Mouse (Mus musculus) neural tube, postnatal 0 days (tissue): ENCODE results near the gene Cep128. TPM values are rescaled to one million over a fixed set of nuclear protein-coding genes. Genes with fewer than 3 reads are reported as not detected.

Experiments
- microRNA-seq: library from miRNA; unstranded; fragments of <30 nt; microRNA quantifications from one replicate; pipeline ENCODE4, GENCODE M21; 2016
- polyA plus RNA-seq: library from polyadenylated mRNA; unstranded; fragments of >200 nt; fragmentation: Nextera tagmentation; extraction: Ambion mirVana; gene quantifications from 2 replicates; pipeline ENCODE4 v1.2.1, GENCODE M21; 2015

Gene Cep128
- polyA plus RNA-seq, result 3.5 and 4.3 TPM in 2 replicates

DNA sequence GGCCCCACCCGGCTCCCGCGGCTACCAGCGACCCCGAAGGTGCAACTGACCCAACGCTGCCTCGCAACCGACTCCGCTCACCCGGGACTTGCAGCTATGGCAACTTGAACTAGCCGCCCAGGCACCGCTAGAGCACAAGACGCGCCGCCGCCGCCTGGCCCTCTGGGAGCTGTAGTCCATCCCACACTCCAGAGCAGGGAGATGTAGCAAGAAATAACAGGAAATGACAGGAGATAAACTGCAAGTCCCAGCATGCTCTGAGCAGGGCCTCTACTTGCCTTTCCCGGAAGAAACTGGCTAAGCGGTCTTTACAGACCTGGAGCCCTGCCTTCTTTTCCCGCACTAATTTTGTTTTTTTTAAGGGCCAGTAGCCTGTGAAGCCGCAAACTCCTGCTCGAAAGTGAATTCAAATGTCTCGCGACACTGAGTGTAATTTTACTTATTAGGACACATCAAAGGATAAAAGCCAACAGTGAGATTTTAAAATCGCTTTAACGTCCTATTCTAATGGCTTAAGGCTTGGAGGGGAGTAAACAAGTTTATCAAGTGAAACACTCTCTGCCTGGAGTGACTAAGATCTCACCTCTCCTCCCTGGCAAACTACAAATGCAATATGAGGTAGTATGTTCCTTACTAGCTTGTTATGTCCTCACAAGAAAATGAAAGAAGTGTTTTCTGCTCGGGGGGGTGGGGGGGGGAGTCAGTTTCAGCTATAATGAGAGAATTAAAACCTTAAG is at the start of gene Cep128, which contains the start of gene Tshr:
Gene Cep128 (minus strand): TSS at position 129 of the 737 bp plus-strand sequence.
Gene Tshr (plus strand): TSS at position 283 of the 737 bp plus-strand sequence.

Small RNA genes within 50 kb of the gene (microRNA-seq; reads per million reads assigned to microRNA genes)
- not detected for gene Gm44370

Other genes starting within 250 kb of the Cep128 start
- 0.59 and 0.65 TPM in 2 replicates for gene Tshr, start 154 bp upstream of the Cep128 start, polyA plus RNA-seq
- gene Gtf2a1, start 206.1 kb upstream of the Cep128 start, polyA plus RNA-seq, result 32.7 and 33.8 TPM in 2 replicates